Mouse (Mus musculus) liver, embryonic 15.5 days (tissue): ENCODE results near the gene Hebp1. TPM values are rescaled to one million over a fixed set of nuclear protein-coding genes. Genes with fewer than 3 reads are reported as not detected.

Source experiments
- ATAC-seq: fragments of 200-750 bp; cut with Nextera tagmentation; 2 replicates; pipeline ENCODE4 v1.8.0; 2017; ENCODE audit warnings: moderate number of reproducible peaks, mild to moderate bottlenecking, moderate library complexity; ENCODE audit not compliant: insufficient read depth
- H3K27ac ChIP-seq: fragments of 300-500 bp; sonication (generic); replicated peaks from 2 replicates; pipeline ENCODE4 v1.5.1; 2015; ENCODE audit warnings: mild to moderate bottlenecking, inconsistent platforms
- H3K27me3 ChIP-seq: fragments of 300-500 bp; sonication (generic); 2 replicates; pipeline ENCODE4 v1.6.1; 2015; ENCODE audit warnings: mild to moderate bottlenecking, inconsistent platforms
- H3K36me3 ChIP-seq: fragments of 300-500 bp; sonication (generic); replicated peaks from 2 replicates; pipeline ENCODE4 v1.6.1; 2015; ENCODE audit warnings: moderate library complexity, mild to moderate bottlenecking, inconsistent platforms
- H3K4me1 ChIP-seq: fragments of 300-500 bp; sonication (generic); replicated peaks from 2 replicates; pipeline ENCODE4 v1.6.1; 2015; ENCODE audit warnings: inconsistent platforms
- H3K4me2 ChIP-seq: fragments of 300-500 bp; sonication (generic); 2 replicates; pipeline ENCODE4 v1.6.1; 2015; ENCODE audit warnings: moderate library complexity, mild to moderate bottlenecking, inconsistent platforms
- H3K4me3 ChIP-seq: fragments of 300-500 bp; sonication (generic); replicated peaks from 2 replicates; pipeline ENCODE4 v1.5.1; 2015; ENCODE audit warnings: mild to moderate bottlenecking, inconsistent platforms
- H3K9ac ChIP-seq: fragments of 300-500 bp; sonication (generic); 2 replicates; pipeline ENCODE4 v1.6.1; 2015; ENCODE audit warnings: moderate library complexity, mild to moderate bottlenecking, inconsistent platforms
- H3K9me3 ChIP-seq: fragments of 300-500 bp; sonication (generic); replicated peaks from 2 replicates; pipeline ENCODE4 v1.6.1; 2016; ENCODE audit warnings: inconsistent platforms
- WGBS: fragments of 180-500 bp; shearing (Covaris S2); methylation state at CpG from one replicate; pipeline ENCODE4 v1.1.7; 2015; ENCODE audit warnings: mixed read lengths; ENCODE audit not compliant: insufficient replicate concordance; 5-methylcytosine and 5-hydroxymethylcytosine counted together
- polyA plus RNA-seq: library from polyadenylated mRNA; unstranded; fragments of >200 nt; fragmentation: Nextera tagmentation; extraction: Ambion mirVana; gene quantifications from 2 replicates; pipeline ENCODE4 v1.2.1, GENCODE M21; 2015

Gene Hebp1
- polyA plus RNA-seq, 1 experiment from 2014 or later: 117 TPM

- peak overlapping the region; percentile 16; the same call in 1 of the 2 replicates for H3K4me2 ChIP-seq
- 19% methylated on average over 19 of the region's 19 CpGs for WGBS
These were observed 109.9 kb downstream of the Hebp1 start for GRCm38 (mm10) chr6:135087721-135088451.

More at GRCm38 (mm10) chr6:135087721-135088451, 109.9 kb downstream of the Hebp1 start:
- no peak overlapping the region for H3K9ac ChIP-seq
- no peaks in the 10 kb centered on the region for H3K36me3 ChIP-seq
- no peaks in the 10 kb centered on the region for H3K27me3 ChIP-seq
- H3K27ac ChIP-seq: no peak overlapping the region
- ATAC-seq: no peak; the same call in 1 of the 2 replicates
- H3K4me3 ChIP-seq: no peak overlapping the region
- no peaks in the 10 kb centered on the region for H3K9me3 ChIP-seq
- no peaks in the 10 kb centered on the region for H3K4me1 ChIP-seq

Other genes starting within 250 kb of the Hebp1 start
- gene Apold1, start 216.3 kb downstream of the Hebp1 start, polyA plus RNA-seq: 2.8 TPM in 2 replicates
- 53.0 and 54.6 TPM in 2 replicates for gene Ddx47, start 186.4 kb downstream of the Hebp1 start, polyA plus RNA-seq
- 0.09 and 0.17 TPM in 2 replicates for gene Gprc5a, start 132.4 kb downstream of the Hebp1 start, polyA plus RNA-seq
- gene Gprc5d, start 79.7 kb downstream of the Hebp1 start, polyA plus RNA-seq: 0.08 and 0.15 TPM in 2 replicates
- 30.3 and 34.4 TPM in 2 replicates for gene Fam234b, start within 50 bp of the Hebp1 start, polyA plus RNA-seq
- gene Gsg1, start 56.3 kb upstream of the Hebp1 start, polyA plus RNA-seq: 0.08 and 0.16 TPM in 2 replicates
- not detected in 2 replicates for gene Pbp2, start 112.4 kb upstream of the Hebp1 start, polyA plus RNA-seq
- gene Emp1, start 164.5 kb upstream of the Hebp1 start, polyA plus RNA-seq: 2.1 and 2.5 TPM in 2 replicates